Mouse (Mus musculus) heart, embryonic 16.5 days (tissue): Measurements from ENCODE around the gene Slc5a1. TPM values are rescaled to one million over a fixed set of nuclear protein-coding genes. Genes with fewer than 3 reads are reported as not detected.

Experiments used
- ATAC-seq: fragments of 200-750 bp; cut with Nextera tagmentation; replicated peaks from 2 replicates; pipeline ENCODE4 v1.8.0; 2017; ENCODE audit warnings: moderate number of reproducible peaks; ENCODE audit not compliant: insufficient read depth, low FRiP score; ENCODE audit errors: extremely low read depth
- H3K27ac ChIP-seq: fragments of 300-500 bp; sonication (generic); 2 replicates; pipeline ENCODE4 v1.5.1; 2014; ENCODE audit warnings: mild to moderate bottlenecking, low read length, control low read depth, moderate library complexity
- H3K27me3 ChIP-seq: fragments of 300-500 bp; sonication (generic); 2 replicates; pipeline ENCODE4 v1.6.1; 2014; ENCODE audit warnings: low read length, mixed read lengths; ENCODE audit not compliant: control insufficient read depth, insufficient read depth
- H3K36me3 ChIP-seq: fragments of 300-500 bp; sonication (generic); 2 replicates; pipeline ENCODE4 v1.6.1; 2014; ENCODE audit not compliant: control insufficient read depth, insufficient read depth
- H3K4me1 ChIP-seq: fragments of 300-500 bp; sonication (generic); 2 replicates; pipeline ENCODE4 v1.6.1; 2014; ENCODE audit warnings: low read length, mixed read lengths; ENCODE audit not compliant: control insufficient read depth, insufficient read depth
- H3K4me2 ChIP-seq: fragments of 300-500 bp; sonication (generic); 2 replicates; pipeline ENCODE4 v1.6.1; 2014; ENCODE audit warnings: low read depth, mild to moderate bottlenecking, control low read depth, low read length
- H3K4me3 ChIP-seq: fragments of 300-500 bp; sonication (generic); 2 replicates; pipeline ENCODE4 v1.5.1; 2014; ENCODE audit warnings: mild to moderate bottlenecking, control low read depth, low read length
- H3K9ac ChIP-seq: fragments of 300-500 bp; sonication (generic); 2 replicates; pipeline ENCODE4 v1.6.1; 2014; ENCODE audit warnings: low read length, control low read depth
- H3K9me3 ChIP-seq: fragments of 300-500 bp; sonication (generic); replicated peaks from 2 replicates; pipeline ENCODE4 v1.6.1; 2016; ENCODE audit warnings: low read length; ENCODE audit not compliant: control insufficient read depth
- WGBS: fragments of 180-500 bp; shearing (Covaris S2); extraction: QIAGEN DNeasy Blood & Tissue Kit; methylation state at CpG from one replicate; pipeline ENCODE4 v1.1.7; 2014; 5-methylcytosine and 5-hydroxymethylcytosine counted together
- polyA plus RNA-seq: library from polyadenylated mRNA; unstranded; fragments of >200 nt; fragmentation: Nextera tagmentation; extraction: Ambion mirVana; gene quantifications from 2 replicates; pipeline ENCODE4 v1.2.1, GENCODE M21; 2015

Slc5a1 gene
- polyA plus RNA-seq, 1 experiment from 2014 or later, result 0.80 TPM

DNA sequence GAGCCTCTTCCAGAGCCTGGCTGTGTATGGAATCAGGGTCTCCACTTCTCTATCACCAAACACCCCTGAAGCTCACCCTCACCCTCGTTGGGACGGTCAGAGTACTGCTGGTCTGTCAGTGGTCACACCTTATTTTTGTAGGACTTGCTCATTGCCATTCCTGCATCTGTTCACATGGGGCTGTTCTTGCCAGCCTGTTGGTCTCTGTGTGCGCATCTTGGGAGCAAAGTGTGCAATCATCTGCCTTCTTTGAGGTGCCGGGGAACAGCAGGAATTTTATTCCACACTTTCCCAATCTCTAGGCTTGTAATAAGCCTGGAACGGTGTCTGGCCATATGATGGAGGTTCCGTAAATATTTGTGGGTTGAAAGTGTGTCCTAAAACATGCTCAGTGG, 99.1 kb downstream of the Slc5a1 start:
- H3K4me2 ChIP-seq, result no peak overlapping the region
- WGBS, result 71% methylated on average over 6 of the region's 6 CpGs
- no peaks in the 10 kb centered on the region for H3K36me3 ChIP-seq
- no peak overlapping the region for H3K9ac ChIP-seq
- no peak overlapping the region for H3K27ac ChIP-seq
- H3K9me3 ChIP-seq, result no peaks in the 10 kb centered on the region
- H3K4me3 ChIP-seq, result no peak overlapping the region
- no peaks in the 10 kb centered on the region for H3K27me3 ChIP-seq
- no peaks in the 10 kb centered on the region for H3K4me1 ChIP-seq
- ATAC-seq, result no peak

DNA sequence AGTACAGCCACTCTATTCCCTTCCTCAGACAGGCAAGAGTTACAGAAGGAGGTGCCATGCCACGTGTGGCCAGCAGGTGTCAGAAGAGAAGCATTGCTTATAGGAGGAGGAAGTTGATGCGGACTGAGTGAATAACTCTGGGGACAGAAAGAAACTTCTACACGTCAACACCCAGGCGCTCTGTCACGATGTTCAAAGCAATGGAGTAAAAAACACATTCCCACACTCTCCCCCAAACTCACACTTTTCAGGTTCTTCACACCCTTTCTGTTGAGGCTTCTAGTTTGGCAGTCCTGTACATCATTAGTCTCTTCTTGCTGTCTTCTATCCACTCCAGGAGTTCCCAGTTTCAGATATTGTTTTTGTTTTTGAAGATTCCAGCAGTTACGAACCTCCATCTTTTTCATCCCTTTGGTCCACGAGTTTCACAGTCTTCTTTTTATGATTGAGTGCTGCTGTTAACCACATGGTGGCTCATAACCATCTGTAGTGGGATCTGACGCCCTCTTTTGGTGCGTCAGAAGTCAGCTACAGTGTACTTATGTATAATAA, 99.7 kb downstream of the Slc5a1 start:
- no peak overlapping the region for H3K9ac ChIP-seq

DNA sequence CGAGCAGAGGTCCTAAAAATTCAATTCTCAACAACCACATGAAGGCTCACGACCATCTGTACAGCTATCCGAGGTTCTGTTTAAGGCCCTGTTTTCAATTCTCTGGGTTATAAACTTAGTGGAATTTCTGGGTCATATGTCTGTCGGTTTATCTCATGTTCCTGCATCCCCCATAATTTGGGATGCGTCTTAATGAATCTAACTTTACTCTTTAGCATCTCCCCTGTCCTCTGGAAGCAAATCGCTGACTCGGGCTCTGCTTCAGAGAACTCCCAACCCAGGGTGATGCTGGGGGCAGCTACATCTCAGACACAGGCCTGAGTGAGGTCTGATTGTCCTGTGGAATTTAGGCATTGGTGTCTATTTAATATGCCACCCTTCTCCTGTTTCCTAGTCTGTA, 100.3 kb downstream of the Slc5a1 start:
- H3K4me3 ChIP-seq, result no peak overlapping the region
- H3K27me3 ChIP-seq, result no peaks in the 10 kb centered on the region
- no peak overlapping the region for H3K9ac ChIP-seq
- H3K27ac ChIP-seq, result no peak overlapping the region
- H3K4me2 ChIP-seq, result no peak overlapping the region; the same call in 1 of the 2 replicates
- WGBS, result 67% methylated on average over 7 of the region's 7 CpGs
- no peak for ATAC-seq
- H3K9me3 ChIP-seq, result no peaks in the 10 kb centered on the region
- H3K4me1 ChIP-seq, result no peaks in the 10 kb centered on the region
- no peaks in the 10 kb centered on the region for H3K36me3 ChIP-seq

More for the DNA sequence above, 99.7 kb downstream of the Slc5a1 start:
- peak; percentile 81 for ATAC-seq
- H3K27me3 ChIP-seq, result no peaks in the 10 kb centered on the region
- no peaks in the 10 kb centered on the region for H3K4me1 ChIP-seq
- peak overlapping the region; percentile 63 for H3K4me2 ChIP-seq
- no peaks in the 10 kb centered on the region for H3K9me3 ChIP-seq
- H3K36me3 ChIP-seq, result no peaks in the 10 kb centered on the region
- peak overlapping the region; percentile 32; the same call in 1 of the 2 replicates for H3K4me3 ChIP-seq
- no peak overlapping the region for H3K27ac ChIP-seq
- WGBS, result 9% methylated on average over 9 of the region's 9 CpGs

DNA sequence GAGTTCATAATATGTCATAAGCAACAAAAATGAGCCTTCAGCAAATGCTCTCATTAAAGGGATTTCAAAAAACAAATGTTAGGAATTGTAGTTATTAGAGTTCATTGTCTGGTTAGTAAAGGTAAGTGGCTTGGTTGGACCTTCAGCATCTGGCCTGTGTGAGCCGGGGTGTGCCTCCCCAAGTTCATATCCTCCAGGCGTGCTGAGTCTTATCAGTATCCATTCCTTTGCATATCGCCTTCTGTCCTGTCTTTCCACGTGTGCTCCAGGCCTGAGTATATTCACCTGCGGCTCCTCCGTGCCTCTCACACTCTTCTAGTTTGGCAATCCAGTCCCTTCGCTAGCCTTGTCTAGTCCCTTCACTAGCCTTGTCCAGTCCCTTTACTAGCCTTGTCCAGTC, 102.3 kb downstream of the Slc5a1 start:
- H3K4me1 ChIP-seq, result no peaks in the 10 kb centered on the region
- H3K4me3 ChIP-seq, result no peak overlapping the region
- no peak overlapping the region for H3K4me2 ChIP-seq
- ATAC-seq, result no peak
- no peaks in the 10 kb centered on the region for H3K36me3 ChIP-seq
- H3K27ac ChIP-seq, result no peak overlapping the region
- 70% methylated on average over 7 of the region's 7 CpGs for WGBS
- H3K27me3 ChIP-seq, result no peaks in the 10 kb centered on the region
- H3K9me3 ChIP-seq, result no peaks in the 10 kb centered on the region
- no peak overlapping the region for H3K9ac ChIP-seq

DNA sequence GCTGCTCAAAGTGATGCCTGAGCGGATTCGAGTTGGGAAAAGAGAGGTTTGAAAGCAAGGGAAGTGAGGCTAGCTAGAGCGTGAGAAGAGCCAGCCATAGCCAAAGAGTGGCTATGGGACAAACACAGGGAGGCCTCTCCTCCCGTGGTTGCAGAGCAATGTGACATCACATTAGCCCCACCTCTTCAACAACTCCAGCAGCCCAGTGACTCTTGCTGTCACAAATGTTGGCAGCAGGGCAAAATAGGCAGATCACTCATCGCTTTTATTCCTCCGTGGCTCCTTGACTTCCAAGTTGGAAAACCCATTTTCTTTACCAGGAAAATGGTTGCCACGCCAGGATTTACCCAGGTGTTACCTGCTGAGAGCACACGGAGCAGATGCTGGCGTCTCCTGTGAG, 103.1 kb downstream of the Slc5a1 start:
- no peaks in the 10 kb centered on the region for H3K4me1 ChIP-seq

DNA sequence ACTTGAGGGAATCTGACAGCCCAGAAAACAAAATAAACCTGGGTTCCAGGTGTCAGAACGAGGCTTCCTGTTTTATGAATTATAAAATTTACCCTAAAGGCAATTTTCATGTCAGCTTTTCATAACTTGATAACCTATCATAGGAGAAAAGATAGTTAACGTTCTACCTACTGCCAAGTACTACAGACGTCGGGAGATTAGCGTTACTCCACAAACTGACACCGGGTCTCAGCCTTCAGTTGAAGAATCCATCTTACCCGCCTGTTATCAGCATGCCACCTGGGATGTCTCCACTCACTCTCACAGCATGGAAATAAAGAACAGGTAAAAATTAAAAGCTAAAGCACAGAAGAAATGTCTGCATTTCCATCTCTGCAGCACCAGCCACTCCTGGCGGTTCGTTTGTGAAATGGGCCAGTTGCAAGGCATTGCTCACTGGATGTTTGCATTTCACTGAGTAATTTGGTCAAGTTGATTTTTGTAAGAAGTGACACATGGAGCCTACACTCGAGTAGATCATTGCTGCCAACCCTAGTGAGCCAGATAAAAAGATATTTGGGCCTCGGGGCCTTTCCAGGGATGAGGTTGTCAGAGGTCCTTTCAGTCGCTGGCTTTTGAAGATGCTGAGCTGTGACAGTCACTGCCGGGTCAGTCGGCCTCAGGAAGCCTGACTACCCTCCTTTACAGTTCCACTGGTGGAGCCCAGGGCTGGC, 104.7 kb downstream of the Slc5a1 start:
- H3K4me2 ChIP-seq, result no peak overlapping the region
- H3K27ac ChIP-seq, result no peak overlapping the region
- H3K4me3 ChIP-seq, result no peak overlapping the region
- no peak for ATAC-seq
- 52% methylated on average over 14 of the region's 14 CpGs for WGBS
- no peak overlapping the region for H3K9ac ChIP-seq
- H3K27me3 ChIP-seq, result no peaks in the 10 kb centered on the region
- H3K36me3 ChIP-seq, result no peaks in the 10 kb centered on the region
- H3K9me3 ChIP-seq, result no peaks in the 10 kb centered on the region
- no peaks in the 10 kb centered on the region for H3K4me1 ChIP-seq

More for the DNA sequence above, 103.1 kb downstream of the Slc5a1 start:
- H3K27me3 ChIP-seq, result no peaks in the 10 kb centered on the region
- H3K4me3 ChIP-seq, result no peak overlapping the region
- no peak for ATAC-seq
- no peaks in the 10 kb centered on the region for H3K9me3 ChIP-seq
- H3K4me2 ChIP-seq, result no peak overlapping the region
- no peaks in the 10 kb centered on the region for H3K36me3 ChIP-seq
- 49% methylated on average over 9 of the region's 9 CpGs for WGBS
- no peak overlapping the region for H3K9ac ChIP-seq
- H3K27ac ChIP-seq, result no peak overlapping the region

DNA sequence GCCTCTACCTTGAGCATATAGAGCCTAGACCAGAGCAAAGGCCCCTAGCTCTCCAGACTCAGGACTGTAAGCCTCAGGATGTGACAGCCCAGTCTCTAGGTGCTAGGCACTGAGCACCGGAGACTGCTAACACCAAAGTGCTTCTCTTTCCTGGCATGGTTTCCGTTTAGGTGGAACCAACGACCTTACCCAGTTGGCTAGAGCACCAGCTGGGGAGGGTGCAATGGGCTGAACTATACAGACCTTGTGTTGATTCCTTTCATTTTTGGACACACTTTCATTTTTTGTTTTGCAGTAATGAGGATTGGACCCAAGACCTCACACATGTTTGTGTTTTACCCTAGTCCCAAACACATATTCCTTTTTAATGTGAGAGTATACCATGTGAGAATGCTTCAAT, 106.5 kb downstream of the Slc5a1 start:
- Histone ChIP-seq H3K27ac (no peak overlapping the region), H3K4me3 (no peak overlapping the region), H3K36me3 (no peaks in the 10 kb centered on the region), H3K4me1 (peaks cover 10% of the 10 kb centered on the region), H3K27me3 (no peaks in the 10 kb centered on the region), H3K9ac (no peak overlapping the region), H3K4me2 (no peak overlapping the region), H3K9me3 (no peaks in the 10 kb centered on the region)
- ATAC-seq, result no peak
- WGBS, result 88% methylated on average over 3 of the region's 3 CpGs

DNA sequence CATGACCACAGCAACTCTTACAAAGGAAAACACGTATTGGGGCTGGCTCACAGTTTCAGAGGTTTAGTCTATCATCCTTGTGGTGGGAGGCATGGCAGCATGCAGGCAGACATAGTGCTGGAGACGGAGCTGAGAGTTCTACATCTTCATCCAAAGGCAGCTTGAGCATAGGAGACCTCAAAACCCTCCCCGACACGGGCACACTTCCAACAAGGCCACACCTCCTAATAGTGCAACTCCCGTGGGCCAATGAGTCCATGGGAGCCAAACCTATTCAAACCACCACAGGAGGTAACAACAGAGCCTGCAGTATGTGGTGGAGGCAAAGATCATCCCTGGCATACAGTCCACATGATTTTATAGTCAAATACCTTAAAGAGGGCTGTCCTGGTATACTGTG, 107.2 kb downstream of the Slc5a1 start:
- H3K36me3 ChIP-seq, result no peaks in the 10 kb centered on the region
- no peaks in the 10 kb centered on the region for H3K9me3 ChIP-seq
- no peak overlapping the region for H3K9ac ChIP-seq
- H3K27ac ChIP-seq, result no peak overlapping the region
- H3K4me1 ChIP-seq, result peaks cover 10% of the 10 kb centered on the region
- WGBS, result 81% methylated on average over 5 of the region's 5 CpGs
- no peak for ATAC-seq
- no peak overlapping the region for H3K4me2 ChIP-seq
- no peak overlapping the region for H3K4me3 ChIP-seq
- no peaks in the 10 kb centered on the region for H3K27me3 ChIP-seq
